Mouse (Mus musculus) limb, embryonic 10.5 days (tissue): ENCODE data around the gene Ptpn11. TPM values are rescaled to one million over a fixed set of nuclear protein-coding genes. Genes with fewer than 3 reads are reported as not detected.

Source experiments
- polyA plus RNA-seq: library from polyadenylated mRNA; unstranded; fragments of >200 nt; fragmentation: Nextera tagmentation; extraction: Ambion mirVana; gene quantifications from 2 replicates; pipeline ENCODE4 v1.2.1, GENCODE M21; 2016

The Ptpn11 gene
- polyA plus RNA-seq, 1 experiment from 2014 or later, result 24.9 TPM

Other genes starting within 250 kb of the Ptpn11 start
- gene Rph3a, start 181.3 kb downstream of the Ptpn11 start, polyA plus RNA-seq, result not detected in 2 replicates
- gene Rpl6, start 13.1 kb upstream of the Ptpn11 start, polyA plus RNA-seq, result 661 and 766 TPM in 2 replicates
- 4.2 and 5.1 TPM in 2 replicates for gene Hectd4, start 28.8 kb upstream of the Ptpn11 start, polyA plus RNA-seq
- gene Trafd1, start 194.2 kb upstream of the Ptpn11 start, polyA plus RNA-seq, result 50.4 and 67.7 TPM in 2 replicates
- gene Naa25, start 206.5 kb upstream of the Ptpn11 start, polyA plus RNA-seq, result 47.0 and 52.8 TPM in 2 replicates